Comparison of ENCODE assay signal across 24 mouse cellular contexts in genomic region chr1:194612628-194613027, GRCm38 (mm10).
"Had no signal": no experiment of that assay in that cellular context is flagged by ENCODE, and none has a peak within 500 bp of the region (broad histone marks: within the 10 kb centered on the region; RNA-seq: fewer than 3 reads in every experiment).

No protein-coding gene starts in this region.

- H3K9me3 ChIP-seq: heart, embryonic 10.5 days; heart, embryonic 12.5 days; hindbrain, embryonic 10.5 days; hindbrain, embryonic 12.5 days; intestine, embryonic 15.5 days; limb, embryonic 10.5 days; limb, embryonic 12.5 days; liver, embryonic 13.5 days; liver, embryonic 15.5 days had no signal

- H3K9ac ChIP-seq: heart, embryonic 12.5 days; hindbrain, embryonic 12.5 days; hindbrain, embryonic 14.5 days; intestine, embryonic 15.5 days; limb, embryonic 12.5 days; liver, embryonic 13.5 days; liver, embryonic 15.5 days had no signal

- DNase-seq: gastrocnemius, adult 2 months; gastrocnemius, postnatal 10 days; gastrocnemius, postnatal 25 days; heart, adult 18-20 months; heart, postnatal 10 days; heart, postnatal 4 days; kidney, adult 18-20 months; kidney, postnatal 10 days; kidney, postnatal 4 days; liver; liver, embryonic 13.5 days had no signal

- H3K27me3 ChIP-seq: heart, embryonic 12.5 days; hindbrain, embryonic 12.5 days; intestine, embryonic 15.5 days; limb, embryonic 12.5 days; liver, embryonic 13.5 days; liver, embryonic 15.5 days had no signal

- H3K27ac ChIP-seq: gastrocnemius, adult 2 months; hindbrain, embryonic 12.5 days; hindbrain, embryonic 14.5 days; intestine, embryonic 15.5 days; limb, embryonic 10.5 days; limb, embryonic 12.5 days; liver, embryonic 13.5 days; liver, embryonic 15.5 days had no signal

- H3K4me2 ChIP-seq: heart, embryonic 12.5 days; hindbrain, embryonic 12.5 days; hindbrain, embryonic 14.5 days; intestine, embryonic 15.5 days; limb, embryonic 12.5 days; liver, embryonic 11.5 days; liver, embryonic 13.5 days; liver, embryonic 15.5 days had no signal

- ATAC-seq: inflammation-experienced regulatory T-cells, adult 6 months; intestine, embryonic 15.5 days; intestine, postnatal 0 days had no signal

- H3K4me3 ChIP-seq: gastrocnemius, adult 2 months; heart, embryonic 10.5 days; heart, embryonic 12.5 days; hindbrain, embryonic 10.5 days; hindbrain, embryonic 12.5 days; intestine, embryonic 15.5 days; layer of hippocampus, adult 2 months; limb, embryonic 10.5 days; limb, embryonic 12.5 days; liver, embryonic 13.5 days; liver, embryonic 15.5 days had no signal

- H3K36me3 ChIP-seq: heart, embryonic 10.5 days; heart, embryonic 12.5 days; hindbrain, embryonic 10.5 days; hindbrain, embryonic 12.5 days; intestine, embryonic 15.5 days; limb, embryonic 10.5 days; limb, embryonic 12.5 days; liver, embryonic 13.5 days; liver, embryonic 15.5 days had no signal
